Mouse (Mus musculus) spleen, adult 2 months (tissue): ENCODE data around the gene Atl3.

Source experiments
- CTCF ChIP-seq: fragments of 200-500 bp; IDR thresholded peaks from 2 replicates; pipeline ENCODE4 v1.5.1; 2011; ENCODE audit warnings: mild to moderate bottlenecking, inconsistent platforms; ENCODE audit not compliant: insufficient read depth, insufficient read length, insufficient replicate concordance; ENCODE audit errors: extremely low read depth
- POLR2A ChIP-seq: fragments of 200-500 bp; IDR thresholded peaks from 2 replicates; pipeline ENCODE4 v1.6.1; 2011; ENCODE audit warnings: low read depth, low read length, inconsistent platforms

GRCm38 (mm10) chr19:7577710-7578109 is 83.9 kb downstream of the Atl3 start:
- no peak for TF ChIP-seq CTCF
- TF ChIP-seq POLR2A, result no peak
